Mouse (Mus musculus): ENCODE measurements around the gene Rpl4. TPM values are rescaled to one million over a fixed set of nuclear protein-coding genes. Genes with fewer than 3 reads are reported as not detected.
"Not testable (repeated sequence)": the region's sequence is repeated elsewhere in the genome, so short reads cannot be mapped to it uniquely, and the experiment has no call there.

Rpl4 gene
- polyA plus RNA-seq (2015; fragmentation: Nextera tagmentation; extraction: Ambion mirVana) = 1,178 and 1,188 TPM in 2 replicates

GRCm38 (mm10) chr9:64172816-64173665 lies at the start of gene Rpl4, which contains the start of gene Zwilch:
TSS of gene Rpl4 (plus strand) at chr9:64173375.
TSS of gene Zwilch (minus strand) at chr9:64173104.
- Histone ChIP-seq H3K27me3 (no peaks in the 10 kb centered on the region), H3K9me3 (replicated peaks) (no peaks in the 10 kb centered on the region), H3K9ac (peak within 1 kb of the TSS; percentile 92), H3K4me3 (replicated peaks) (peak within 1 kb of the TSS; percentile 96), H3K4me2 (peak within 1 kb of the TSS; percentile 73), H3K36me3 (peaks cover 39% of the 10 kb centered on the region), H3K27ac (peak within 1 kb of the TSS; percentile 99), H3K4me1 (peaks cover 33% of the 10 kb centered on the region)
- peak; percentile 90 for ATAC-seq (replicated peaks; ENCODE audit: low FRiP score)
- under 1% methylated on average over 42 of the region's 42 CpGs for WGBS

GRCm38 (mm10) chr9:64124846-64125245 lies 48.3 kb upstream of the Rpl4 start:
- Histone ChIP-seq H3K4me1 (peaks cover 32% of the 10 kb centered on the region), H3K27ac (peak overlapping the region; percentile 71)
- H3K27me3 ChIP-seq; H3K9ac ChIP-seq; H3K4me2 ChIP-seq; H3K9me3 ChIP-seq (replicated peaks); ATAC-seq (replicated peaks; ENCODE audit: low FRiP score); H3K36me3 ChIP-seq; H3K4me3 ChIP-seq (replicated peaks): not testable (repeated sequence)
- WGBS = 67% methylated on average over 3 of the region's 3 CpGs

GRCm38 (mm10) chr9:64125307-64125706 lies 47.9 kb upstream of the Rpl4 start:
- Histone ChIP-seq H3K9me3 (replicated peaks) (no peaks in the 10 kb centered on the region), H3K4me3 (replicated peaks) (no peak overlapping the region), H3K9ac (no peak overlapping the region), H3K4me1 (peaks cover 32% of the 10 kb centered on the region), H3K36me3 (no peaks in the 10 kb centered on the region), H3K27ac (peak overlapping the region; percentile 71), H3K4me2 (no peak overlapping the region), H3K27me3 (no peaks in the 10 kb centered on the region)
- ATAC-seq (replicated peaks; ENCODE audit: low FRiP score) = peak; percentile 61
- 48% methylated on average over 3 of the region's 3 CpGs for WGBS

GRCm38 (mm10) chr9:64126121-64126520 lies 47.1 kb upstream of the Rpl4 start:
- no peak overlapping the region for H3K4me3 ChIP-seq (replicated peaks)
- ATAC-seq (replicated peaks; ENCODE audit: low FRiP score) = no peak
- no peaks in the 10 kb centered on the region for H3K9me3 ChIP-seq (replicated peaks)
- H3K27me3 ChIP-seq = no peaks in the 10 kb centered on the region
- H3K4me2 ChIP-seq = 0 out of 2 replicates have a peak overlapping the region, but pooled peaks have one; percentile 9
- 41% methylated on average over 12 of the region's 12 CpGs for WGBS
- no peaks in the 10 kb centered on the region for H3K36me3 ChIP-seq
- H3K9ac ChIP-seq = no peak overlapping the region
- H3K27ac ChIP-seq = no peak overlapping the region
- H3K4me1 ChIP-seq = peaks cover 27% of the 10 kb centered on the region

GRCm38 (mm10) chr9:64131623-64132022 lies 41.6 kb upstream of the Rpl4 start:
- WGBS = 84% methylated on average over 6 of the region's 6 CpGs
- Histone ChIP-seq H3K27ac (no peak overlapping the region), H3K9ac (no peak overlapping the region), H3K4me3 (replicated peaks) (no peak overlapping the region), H3K4me1 (no peaks in the 10 kb centered on the region), H3K27me3 (no peaks in the 10 kb centered on the region), H3K9me3 (replicated peaks) (no peaks in the 10 kb centered on the region), H3K4me2 (no peak overlapping the region), H3K36me3 (peaks cover 10% of the 10 kb centered on the region)
- no peak for ATAC-seq (replicated peaks; ENCODE audit: low FRiP score)

GRCm38 (mm10) chr9:64138896-64139295 lies 34.3 kb upstream of the Rpl4 start:
- not testable (repeated sequence) for H3K4me3 ChIP-seq (replicated peaks); H3K9ac ChIP-seq; H3K4me2 ChIP-seq; H3K4me1 ChIP-seq; H3K27ac ChIP-seq; H3K9me3 ChIP-seq (replicated peaks); ATAC-seq (replicated peaks; ENCODE audit: low FRiP score); H3K27me3 ChIP-seq
- 6% methylated on average over 6 of the region's 6 CpGs for WGBS
- peaks cover 60% of the 10 kb centered on the region for H3K36me3 ChIP-seq

- peaks cover 68% of the 10 kb centered on the region for H3K36me3 ChIP-seq
- H3K27me3 ChIP-seq = no peaks in the 10 kb centered on the region
- no peak overlapping the region for H3K4me2 ChIP-seq
- WGBS = 89% methylated on average over 9 of the region's 9 CpGs
- H3K4me1 ChIP-seq = no peaks in the 10 kb centered on the region
- H3K9me3 ChIP-seq (replicated peaks) = no peaks in the 10 kb centered on the region
- no peak overlapping the region for H3K27ac ChIP-seq
- no peak for ATAC-seq (replicated peaks; ENCODE audit: low FRiP score)
- no peak overlapping the region for H3K4me3 ChIP-seq (replicated peaks)
- H3K9ac ChIP-seq = no peak overlapping the region
These were observed 33.3 kb upstream of the Rpl4 start for GRCm38 (mm10) chr9:64139879-64140278.

GRCm38 (mm10) chr9:64156641-64157040 lies 16.5 kb upstream of the Rpl4 start:
- Histone ChIP-seq H3K9me3 (replicated peaks) (no peaks in the 10 kb centered on the region), H3K27ac (no peak overlapping the region), H3K27me3 (no peaks in the 10 kb centered on the region), H3K36me3 (peaks cover 92% of the 10 kb centered on the region), H3K4me2 (no peak overlapping the region), H3K4me1 (no peaks in the 10 kb centered on the region), H3K9ac (no peak overlapping the region), H3K4me3 (replicated peaks) (no peak overlapping the region)
- WGBS = 90% methylated on average over 1 of the region's 1 CpGs
- no peak for ATAC-seq (replicated peaks; ENCODE audit: low FRiP score)

GRCm38 (mm10) chr9:64160471-64160870 lies 12.7 kb upstream of the Rpl4 start:
- H3K36me3 ChIP-seq = peaks cover 91% of the 10 kb centered on the region
- WGBS = 91% methylated on average over 5 of the region's 5 CpGs
- ATAC-seq (replicated peaks; ENCODE audit: low FRiP score) = no peak
- H3K27me3 ChIP-seq = no peaks in the 10 kb centered on the region
- no peaks in the 10 kb centered on the region for H3K4me1 ChIP-seq
- no peak overlapping the region for H3K27ac ChIP-seq
- no peak overlapping the region for H3K4me3 ChIP-seq (replicated peaks)
- no peak overlapping the region for H3K4me2 ChIP-seq
- no peak overlapping the region for H3K9ac ChIP-seq
- no peaks in the 10 kb centered on the region for H3K9me3 ChIP-seq (replicated peaks)

GRCm38 (mm10) chr9:64169967-64170366 lies 3.2 kb upstream of the Rpl4 start:
- not testable (repeated sequence) for H3K4me3 ChIP-seq (replicated peaks)

GRCm38 (mm10) chr9:64172145-64172815 lies 895 bp upstream of the Rpl4 start:
- peak; percentile 68 for ATAC-seq (replicated peaks; ENCODE audit: low FRiP score)
- 1% methylated on average over 18 of the region's 18 CpGs for WGBS
- Histone ChIP-seq H3K27me3 (no peaks in the 10 kb centered on the region), H3K4me2 (peak overlapping the region; percentile 73), H3K4me3 (replicated peaks) (peak overlapping the region; percentile 96), H3K27ac (peak overlapping the region; percentile 99), H3K9me3 (replicated peaks) (no peaks in the 10 kb centered on the region), H3K4me1 (peaks cover 32% of the 10 kb centered on the region), H3K36me3 (peaks cover 37% of the 10 kb centered on the region), H3K9ac (peak overlapping the region; percentile 92)

More at GRCm38 (mm10) chr9:64169967-64170366, 3.2 kb upstream of the Rpl4 start:
- not testable (repeated sequence) for H3K9me3 ChIP-seq (replicated peaks); H3K27ac ChIP-seq; H3K9ac ChIP-seq; H3K27me3 ChIP-seq; ATAC-seq (replicated peaks; ENCODE audit: low FRiP score); H3K4me2 ChIP-seq
- H3K4me1 ChIP-seq = peaks cover 24% of the 10 kb centered on the region
- peaks cover 30% of the 10 kb centered on the region for H3K36me3 ChIP-seq
- WGBS = 90% methylated on average over 3 of the region's 3 CpGs

- no peak for ATAC-seq (replicated peaks; ENCODE audit: low FRiP score)
- WGBS = under 1% methylated on average over 16 of the region's 16 CpGs
- peaks cover 38% of the 10 kb centered on the region for H3K4me1 ChIP-seq
- peaks cover 43% of the 10 kb centered on the region for H3K36me3 ChIP-seq
- H3K9ac ChIP-seq = peak overlapping the region; percentile 92
- H3K27me3 ChIP-seq = no peaks in the 10 kb centered on the region
- H3K4me3 ChIP-seq (replicated peaks) = peak overlapping the region; percentile 96
- H3K27ac ChIP-seq = peak overlapping the region; percentile 99
- H3K9me3 ChIP-seq (replicated peaks) = no peaks in the 10 kb centered on the region
- peak overlapping the region; percentile 73 for H3K4me2 ChIP-seq
These were observed 568 bp downstream of the Rpl4 start for GRCm38 (mm10) chr9:64173666-64174220.
